Mouse (Mus musculus): ENCODE measurements at regions not wholly inside any gene's neighbourhood (a gene's known extent, or its start where the extent isn't known, plus 50 kb on each side); places are given as distances from the start of the nearest gene placed in this dataset.
"Not testable (repeated sequence)": the region's sequence is repeated elsewhere in the genome, so short reads cannot be mapped to it uniquely, and the experiment has no call there.

DNA sequence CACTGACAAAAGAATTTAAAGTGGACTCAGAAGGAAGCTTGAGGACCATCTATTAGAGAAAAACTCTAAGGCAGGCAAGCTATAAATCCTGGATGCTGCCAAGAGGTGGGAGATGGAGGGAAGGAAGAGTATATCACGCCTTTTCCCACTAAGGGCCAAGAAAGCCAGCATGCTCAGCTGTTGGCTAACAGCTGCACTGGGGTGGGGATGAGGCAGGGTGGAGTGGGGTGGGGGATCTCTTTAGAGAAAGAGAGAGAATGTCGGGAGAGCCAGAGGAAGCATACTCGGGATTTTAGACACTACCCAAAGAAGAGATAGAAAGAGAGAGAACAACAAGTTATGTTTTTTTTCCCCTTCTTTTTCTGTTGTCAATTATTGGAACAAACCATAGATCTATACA is 115.2 kb upstream of the Shb start:
- DNase-seq (ENCODE audit: low read depth), result no peak

DNA sequence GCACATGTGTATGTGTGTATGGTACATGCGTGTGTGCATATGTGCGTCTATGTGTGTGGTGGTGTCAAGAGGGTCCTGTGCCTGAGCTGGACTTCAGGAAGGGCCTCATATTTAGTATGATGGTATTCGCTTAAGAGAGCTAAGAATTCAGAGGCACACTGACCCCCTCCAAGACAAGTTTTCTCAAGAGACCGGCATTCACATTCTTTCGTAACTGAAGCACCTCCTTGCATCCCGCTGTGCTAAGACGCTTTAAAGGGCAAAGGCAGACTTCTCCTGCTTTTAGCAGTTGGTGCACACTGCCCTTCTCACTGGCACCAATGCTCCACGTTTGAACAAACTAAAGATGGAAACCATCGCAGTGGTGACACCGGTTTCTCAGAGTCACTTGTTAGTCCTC is 110.3 kb upstream of the Shb start:
- DNase-seq (ENCODE audit: low read depth), result no peak

DNA sequence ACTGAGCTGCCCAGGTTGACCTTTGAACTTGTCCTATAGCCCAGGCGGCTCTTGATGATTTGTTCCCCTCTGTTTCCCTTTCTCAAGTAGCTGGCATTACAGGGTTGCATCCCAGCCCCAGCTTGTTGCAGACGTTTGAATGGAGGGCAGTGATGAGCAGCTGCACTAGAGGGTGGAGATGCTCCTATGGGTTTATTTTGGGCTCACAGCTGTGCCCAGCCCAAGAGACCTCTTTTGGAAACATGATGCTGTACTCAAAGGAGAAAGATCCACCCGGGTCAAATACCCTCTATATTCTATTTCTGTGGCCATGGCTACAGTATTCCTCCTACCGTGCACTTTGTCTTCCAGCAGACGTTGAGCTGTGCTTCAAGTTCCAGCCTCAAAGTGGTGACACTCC is 109.0 kb upstream of the Shb start:
- no peak for DNase-seq (ENCODE audit: low read depth)

DNA sequence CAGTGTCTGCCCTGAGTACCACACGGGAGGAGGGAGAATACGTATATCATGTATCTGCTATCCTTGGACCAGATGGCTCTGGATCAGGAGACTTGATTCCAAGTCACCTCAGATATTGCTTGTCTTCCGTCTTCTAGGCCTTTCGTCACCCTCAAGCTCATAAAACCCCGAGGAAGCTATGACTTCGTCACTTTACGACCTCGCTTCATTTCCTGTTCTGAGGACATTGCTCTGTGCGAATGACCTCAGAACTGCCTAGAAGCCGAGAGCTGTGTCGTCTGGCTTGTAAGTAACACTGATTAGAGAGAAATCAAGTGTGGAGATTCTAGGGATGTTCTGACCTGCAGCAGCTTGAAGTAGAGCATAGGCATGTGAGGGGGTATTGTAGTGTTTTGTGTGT is 108.4 kb upstream of the Shb start:
- no peak for DNase-seq (ENCODE audit: low read depth)

DNA sequence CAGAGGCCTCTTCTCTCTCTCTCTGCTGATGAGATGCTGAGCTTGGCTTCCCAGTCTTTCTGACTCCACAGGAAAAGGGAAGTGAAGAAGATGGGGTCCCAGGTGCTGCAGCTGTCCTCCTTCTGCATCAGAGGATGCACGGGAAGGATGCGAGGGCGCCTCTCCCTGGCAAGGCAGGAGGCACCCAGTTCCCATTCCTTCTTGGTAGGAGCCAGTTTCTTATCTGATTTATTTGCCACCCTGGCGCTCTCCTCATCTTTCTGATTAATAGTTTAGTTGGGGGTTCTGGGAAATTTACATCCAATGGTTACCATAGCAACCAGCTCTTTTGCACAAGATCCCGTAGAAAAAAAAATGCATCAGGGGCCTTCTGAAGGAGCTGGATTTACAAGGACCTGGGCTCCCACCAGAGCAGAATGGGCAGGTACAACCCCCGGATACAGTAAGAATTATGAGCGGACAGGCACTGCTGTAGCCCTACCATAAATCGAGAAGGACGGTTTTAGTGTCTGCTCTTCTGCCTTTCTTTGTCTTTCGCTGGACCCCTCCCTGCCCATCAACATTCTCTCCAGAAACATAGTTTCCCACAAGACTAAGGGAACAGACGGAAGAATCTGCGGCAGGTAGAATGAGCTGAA is 107.2 kb upstream of the Shb start:
- no peak for DNase-seq (ENCODE audit: low read depth)

DNA sequence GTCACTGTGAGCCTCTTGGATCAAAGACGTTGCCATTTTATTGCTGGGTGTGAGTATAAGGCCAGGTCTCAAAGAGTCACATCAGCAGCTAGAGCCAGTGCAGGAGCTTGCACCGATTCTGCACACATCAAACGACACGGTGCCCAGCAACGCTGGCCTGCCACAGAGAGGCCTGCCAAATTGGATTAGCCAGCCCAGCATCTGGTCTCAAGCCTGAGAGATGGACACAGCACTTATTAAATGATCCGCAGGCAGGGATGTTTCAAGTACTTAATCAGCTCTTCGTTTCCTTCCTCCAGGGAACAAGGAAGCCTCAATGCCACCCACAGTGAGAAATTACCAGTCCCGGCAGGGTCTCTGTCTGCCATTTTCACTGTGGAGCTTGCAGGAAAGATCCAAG is 106.1 kb upstream of the Shb start:
- no peak for DNase-seq (ENCODE audit: low read depth)

DNA sequence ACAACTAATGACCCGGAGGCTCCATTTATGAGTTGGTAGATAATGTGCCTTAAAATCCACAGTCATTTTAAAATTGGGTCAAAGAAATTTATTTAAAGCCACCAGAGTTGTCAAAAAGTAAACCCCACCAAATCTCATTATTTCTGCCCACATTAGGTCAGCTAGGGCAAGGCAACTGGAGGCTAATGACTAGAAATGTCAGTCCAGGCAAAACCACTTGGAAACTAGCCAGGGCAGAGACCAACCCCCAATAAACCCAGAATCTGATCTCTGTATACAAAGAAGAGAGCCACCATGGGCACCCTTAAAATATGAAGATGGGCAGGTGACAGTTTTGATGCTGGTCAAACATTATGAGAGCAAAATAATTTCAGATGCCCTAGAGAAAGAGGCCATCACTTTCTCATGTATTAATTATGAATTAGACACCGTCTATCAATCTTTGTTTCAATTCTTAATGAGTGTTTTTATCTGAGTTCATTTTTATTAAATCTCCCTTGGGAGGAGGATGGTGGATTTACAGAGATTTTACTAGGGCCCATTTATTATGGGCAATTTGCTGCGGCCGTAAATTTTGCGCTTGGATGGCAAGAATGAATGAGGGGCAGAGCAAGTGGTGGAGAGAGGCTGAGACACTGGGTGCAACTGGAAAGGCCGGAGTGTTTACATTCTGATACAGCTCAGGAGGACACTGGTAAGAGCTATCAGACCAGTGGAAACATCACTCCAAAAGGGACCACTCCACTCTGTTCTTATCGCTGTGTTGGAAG is 99.2 kb upstream of the Shb start:
- no peak for DNase-seq (ENCODE audit: low read depth)

DNA sequence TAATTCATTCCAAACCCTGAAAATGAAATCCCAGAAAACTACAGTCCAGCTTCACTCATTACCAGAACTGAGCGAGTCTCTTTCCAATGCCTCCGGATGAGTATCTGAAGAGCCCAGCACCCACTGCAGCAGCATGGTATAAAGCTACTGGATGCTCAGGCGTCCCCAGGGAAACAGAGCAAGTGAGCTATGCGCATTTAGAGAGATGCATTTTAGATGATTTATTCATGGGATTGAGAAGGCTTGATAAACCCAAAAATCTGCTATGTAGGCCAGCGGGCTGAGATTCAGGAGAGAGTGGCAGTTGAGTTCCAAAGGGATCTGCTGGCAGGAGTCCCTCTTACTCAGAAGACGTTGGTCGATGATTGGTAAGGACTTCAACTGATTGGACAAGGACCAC is 93.4 kb upstream of the Shb start:
- no peak for DNase-seq (ENCODE audit: low read depth)

DNA sequence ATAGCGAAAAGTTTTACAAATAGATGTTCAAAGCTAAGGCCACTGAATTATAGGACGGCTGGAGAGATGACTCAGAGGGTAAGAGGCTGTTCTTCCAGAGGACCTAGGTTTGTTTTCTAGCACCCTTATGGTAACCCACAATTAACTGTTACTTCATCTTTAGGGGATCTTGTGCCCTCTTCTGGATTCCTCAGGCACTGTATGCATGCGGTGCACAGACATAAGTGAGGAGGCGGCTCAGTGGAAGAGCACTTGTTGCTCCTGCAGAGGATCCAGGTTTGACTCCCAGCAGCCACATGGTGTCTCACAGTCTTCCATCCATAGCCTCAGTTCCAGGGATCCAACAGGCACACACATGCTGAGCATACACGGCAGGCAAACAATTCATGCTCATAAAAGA is 89.7 kb upstream of the Shb start:
- no peak for DNase-seq (ENCODE audit: low read depth)

DNA sequence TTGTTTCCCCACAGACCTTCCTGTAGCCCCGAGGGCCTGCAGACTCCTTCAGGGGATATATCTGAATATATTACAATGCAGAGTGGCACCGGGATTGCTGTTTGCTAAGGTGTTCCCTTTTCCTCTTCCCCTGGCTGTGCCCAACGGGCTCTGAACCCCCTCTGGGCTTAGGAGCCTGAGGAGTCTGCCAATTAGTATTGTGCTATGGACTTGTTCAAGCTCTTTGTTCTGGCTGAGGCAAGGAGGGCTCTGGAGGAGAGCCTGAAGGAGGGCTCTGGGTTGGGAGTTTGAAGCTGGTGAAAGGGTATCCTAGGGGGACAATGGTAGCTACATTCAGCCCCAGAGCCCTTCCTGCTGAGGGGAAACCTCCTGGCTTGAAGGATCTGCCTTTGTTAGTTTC is 84.9 kb upstream of the Shb start:
- no peak for DNase-seq (ENCODE audit: low read depth)

DNA sequence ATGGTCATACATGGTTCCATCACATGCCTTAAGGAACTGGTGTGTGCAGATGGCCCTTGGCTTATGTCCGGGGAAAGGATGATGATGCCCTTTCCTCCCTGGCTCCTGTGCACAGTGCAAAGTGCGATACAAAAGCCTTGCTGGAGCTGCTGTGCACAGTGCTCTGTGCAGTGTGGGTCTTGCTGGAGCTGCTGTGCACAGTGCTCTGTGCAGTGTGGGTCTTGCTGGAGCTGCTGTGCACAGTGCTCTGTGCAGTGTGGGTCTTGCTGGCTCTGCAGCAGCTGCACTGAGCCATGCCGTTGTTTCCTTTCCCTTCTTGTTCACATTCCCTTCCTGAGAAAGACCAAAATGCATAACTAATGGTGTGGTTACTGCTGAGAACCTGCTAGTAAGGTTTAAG is 81.2 kb upstream of the Shb start:
- not testable (repeated sequence) for DNase-seq (ENCODE audit: low read depth)

DNA sequence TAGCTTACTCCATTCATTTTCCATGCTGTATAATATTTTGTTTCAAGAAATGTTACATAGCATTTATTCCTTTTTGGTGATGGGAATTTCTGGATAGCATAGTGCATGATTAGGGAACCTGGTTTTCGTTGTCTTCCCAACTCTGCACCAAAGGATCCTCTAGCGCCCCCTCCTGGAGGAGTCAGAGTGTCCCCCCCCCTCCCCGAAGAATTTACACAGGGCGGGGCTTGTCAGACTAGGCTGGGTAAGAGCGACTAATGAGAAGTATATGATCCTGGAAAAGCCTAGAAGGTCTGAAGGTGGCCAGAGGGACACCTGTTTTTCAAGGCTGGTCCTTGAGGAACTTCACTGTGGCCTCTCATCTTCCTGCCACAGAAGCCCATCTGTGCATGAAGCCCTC is 79.9 kb upstream of the Shb start:
- DNase-seq (ENCODE audit: low read depth), result no peak

DNA sequence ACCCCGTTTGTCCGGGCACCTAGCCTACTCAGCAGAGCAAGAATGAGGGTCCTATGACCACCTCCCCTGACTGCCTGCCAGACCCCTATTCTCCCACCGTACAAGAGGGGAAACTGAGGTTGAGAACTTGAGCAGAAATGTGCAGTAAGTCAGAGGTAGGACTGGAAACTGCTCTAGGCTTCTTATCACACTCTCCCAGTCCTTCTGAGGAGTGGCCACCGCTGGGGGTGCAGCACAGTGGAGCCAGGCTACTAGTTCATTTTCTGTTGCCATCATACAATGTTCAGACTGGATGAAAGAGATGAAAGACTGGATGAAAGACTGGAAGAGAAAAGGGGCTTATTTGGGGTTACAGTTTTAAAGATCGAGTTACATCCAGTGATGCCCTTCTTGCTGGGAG is 78.7 kb upstream of the Shb start:
- DNase-seq (ENCODE audit: low read depth), result no peak

DNA sequence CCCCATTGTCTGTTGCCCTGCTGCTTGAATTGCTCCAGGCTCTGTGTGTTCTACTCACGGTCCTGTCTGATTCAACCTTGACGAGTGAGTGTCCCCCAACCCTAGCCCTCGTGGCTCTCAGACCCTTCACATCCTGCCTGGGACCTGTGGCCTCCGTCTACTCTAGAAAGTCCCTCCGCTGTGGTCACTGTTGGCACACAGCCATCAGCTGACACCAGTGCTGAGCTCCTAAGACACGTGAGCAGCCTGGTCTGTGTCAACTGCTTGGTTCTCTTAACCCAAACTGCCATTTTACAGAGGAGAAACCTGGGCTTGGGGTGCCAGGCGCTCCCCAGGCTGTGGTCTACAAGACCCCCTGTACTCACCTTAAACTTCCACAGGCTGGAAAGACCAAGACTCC is 74.3 kb upstream of the Shb start:
- no peak for DNase-seq (ENCODE audit: low read depth)

DNA sequence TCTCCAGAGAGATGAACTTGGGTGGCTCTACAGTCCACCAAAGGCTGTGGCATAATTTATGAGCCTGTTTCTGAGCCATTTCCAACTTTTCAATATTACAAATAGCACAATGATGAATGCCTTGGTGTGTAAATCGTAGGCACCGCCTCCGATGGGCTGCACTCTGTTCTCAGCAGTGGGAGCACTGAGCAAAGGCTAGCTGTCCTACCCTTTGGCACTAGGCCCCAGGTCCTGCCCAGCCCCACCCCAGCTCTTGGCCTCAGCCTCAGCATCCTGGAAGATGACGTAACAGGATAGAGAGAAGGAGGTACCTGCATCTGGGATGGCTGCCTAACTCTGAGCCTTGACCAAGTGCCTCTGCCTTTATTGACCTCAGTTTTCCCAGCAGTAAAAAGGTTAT is 73.4 kb upstream of the Shb start:
- DNase-seq (ENCODE audit: low read depth), result no peak

DNA sequence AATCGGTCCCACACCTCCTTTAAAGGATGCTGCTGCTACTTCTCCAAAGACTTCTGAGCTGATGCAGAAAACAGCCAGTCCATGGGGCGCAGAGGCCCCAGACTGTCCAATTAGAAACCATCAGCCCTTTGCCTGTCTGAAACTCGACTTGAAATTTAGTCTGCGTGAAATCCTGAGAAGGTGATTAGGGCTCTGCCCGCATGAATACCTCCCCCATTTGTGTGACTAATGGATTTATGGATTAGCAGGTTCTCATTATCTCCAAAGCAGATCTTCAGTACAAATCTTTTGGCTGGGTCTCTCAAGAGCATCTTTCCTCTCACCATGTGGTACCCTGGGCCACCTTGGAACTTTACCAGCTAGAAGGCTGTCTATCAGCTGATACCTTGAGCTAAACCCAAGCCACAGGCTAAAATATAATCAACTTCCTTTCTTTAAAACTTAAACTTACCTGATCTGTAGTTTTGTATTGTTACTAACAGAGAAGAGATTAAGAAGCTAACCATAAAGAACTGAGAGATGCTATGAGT is 72.1 kb upstream of the Shb start:
- DNase-seq (ENCODE audit: low read depth), result no peak

DNA sequence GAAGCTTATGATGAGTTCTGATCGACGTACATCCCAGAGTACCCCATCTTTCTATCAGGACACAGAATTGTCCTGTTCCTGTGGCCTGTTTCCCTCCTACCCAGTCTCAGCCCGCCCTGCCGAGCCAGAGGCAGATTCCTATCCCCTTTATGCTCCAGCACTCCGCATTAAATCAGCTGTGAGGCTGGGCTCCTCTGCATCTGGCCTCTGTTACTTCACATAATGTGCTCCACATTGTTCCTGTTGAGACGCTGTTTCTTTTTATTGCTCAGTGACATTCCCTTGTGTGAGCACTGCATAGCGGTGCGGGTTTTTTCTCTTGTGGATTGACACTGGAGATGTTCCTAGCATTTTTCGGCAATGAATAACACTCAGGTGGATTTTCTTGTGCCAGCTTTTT is 68.2 kb upstream of the Shb start:
- no peak for DNase-seq (ENCODE audit: low read depth)

DNA sequence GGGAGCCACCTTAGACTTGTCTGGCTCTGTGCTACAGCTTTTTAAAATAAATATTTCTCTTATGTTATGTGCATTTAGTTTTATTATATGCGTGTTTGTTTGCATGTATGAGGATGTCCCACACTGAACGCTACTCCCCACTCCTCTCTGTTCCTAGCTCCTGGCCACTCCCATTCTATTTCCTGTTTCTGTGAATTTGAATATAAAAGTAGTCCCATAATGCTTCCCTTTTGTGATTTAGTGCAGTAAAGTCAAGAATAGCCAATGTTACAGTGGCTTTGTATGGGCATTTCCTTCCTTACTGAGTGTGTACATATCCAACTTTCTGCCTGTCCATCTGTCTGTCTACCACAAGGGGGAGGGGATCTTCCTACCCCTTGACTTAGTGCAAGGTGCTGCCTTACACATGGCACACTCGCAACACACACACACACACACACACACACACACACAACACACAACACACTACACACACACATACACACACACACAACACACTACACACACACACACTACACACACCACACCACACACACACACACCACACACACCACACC is 61.2 kb upstream of the Shb start:
- DNase-seq (ENCODE audit: low read depth), result no peak

DNA sequence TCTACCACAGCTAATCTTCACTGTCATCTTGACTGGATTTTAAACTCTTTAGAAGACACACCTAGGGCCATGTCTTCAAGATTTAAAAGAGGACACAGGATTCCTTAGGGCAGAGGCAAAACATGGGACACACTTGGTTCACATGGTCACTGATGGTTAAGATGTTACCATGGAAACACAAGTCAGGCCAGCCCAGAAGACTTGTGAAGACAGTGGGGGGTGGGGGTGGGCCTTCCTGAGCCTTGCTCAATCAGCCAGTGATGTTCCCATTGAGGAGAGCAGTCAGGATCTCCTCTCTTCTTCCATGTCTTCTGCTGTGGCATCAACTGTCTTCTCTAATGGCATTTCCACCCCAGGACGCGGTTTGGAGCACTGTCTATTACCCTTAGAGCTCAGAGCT is 60.5 kb upstream of the Shb start:
- DNase-seq (ENCODE audit: low read depth), result no peak

DNA sequence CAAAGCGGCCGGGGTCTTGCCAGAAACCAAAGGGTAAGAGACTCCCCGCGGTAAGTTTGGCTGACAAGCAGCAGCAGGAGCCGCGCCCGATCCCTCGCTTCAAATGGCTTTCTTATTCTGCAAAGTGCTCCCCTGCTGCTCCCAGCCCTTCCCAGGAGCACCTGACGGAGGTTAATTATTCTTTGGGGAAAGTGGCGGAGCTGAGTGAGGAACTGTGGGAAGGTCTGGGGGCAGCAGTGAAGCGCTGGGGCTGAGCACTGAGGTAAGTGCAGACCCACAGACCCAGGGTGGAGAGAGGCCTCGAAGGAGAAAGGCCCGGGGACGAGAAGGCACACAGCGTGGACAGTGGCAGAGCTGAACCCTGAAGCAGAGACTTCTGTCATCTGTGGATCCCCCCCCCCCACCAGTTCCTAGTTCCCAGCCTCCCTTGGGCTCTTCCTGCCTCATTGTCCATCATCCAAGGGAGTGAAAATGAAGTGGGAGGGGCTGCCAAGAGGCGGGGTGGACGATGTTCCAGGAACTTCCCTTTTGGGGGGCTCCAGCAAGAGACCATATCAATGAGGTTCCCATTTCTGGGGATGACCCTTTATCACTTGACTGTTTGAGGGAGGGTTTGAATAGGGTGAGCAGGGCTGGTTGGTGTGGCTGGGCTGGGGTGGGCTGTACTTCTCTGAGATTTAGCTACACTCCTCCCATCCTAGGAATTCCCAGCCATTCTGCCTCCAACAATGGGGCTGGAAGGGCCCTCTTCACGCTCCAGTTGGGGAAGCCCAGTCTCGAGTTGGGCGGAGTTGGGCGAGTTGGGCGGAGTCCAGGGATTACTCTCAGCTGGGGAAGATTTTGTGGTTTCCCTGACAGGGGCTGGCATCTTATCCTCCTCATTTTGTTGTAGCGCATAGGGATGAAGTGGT is 59.4 kb upstream of the Shb start:
- DNase-seq (ENCODE audit: low read depth), result no peak

DNA sequence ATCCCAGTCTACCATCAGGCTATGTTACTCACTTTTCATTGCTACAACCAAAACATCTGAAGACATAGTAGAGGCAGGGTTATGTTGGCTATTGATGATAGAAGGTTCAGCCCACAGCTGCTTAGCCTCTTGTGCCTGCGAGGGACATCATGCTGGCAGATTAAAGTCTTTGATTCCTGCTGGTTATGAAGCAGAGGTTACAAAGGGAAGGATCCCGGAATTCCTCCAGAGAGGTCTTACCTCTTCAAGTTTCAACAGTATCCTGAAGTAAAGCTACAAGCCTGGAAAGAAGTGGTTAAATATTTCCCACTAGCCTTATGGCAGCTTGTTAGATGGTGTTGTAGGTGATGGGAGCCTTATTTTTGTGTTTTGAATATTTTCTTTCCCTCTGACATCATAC is 58.6 kb upstream of the Shb start:
- no peak for DNase-seq (ENCODE audit: low read depth)

DNA sequence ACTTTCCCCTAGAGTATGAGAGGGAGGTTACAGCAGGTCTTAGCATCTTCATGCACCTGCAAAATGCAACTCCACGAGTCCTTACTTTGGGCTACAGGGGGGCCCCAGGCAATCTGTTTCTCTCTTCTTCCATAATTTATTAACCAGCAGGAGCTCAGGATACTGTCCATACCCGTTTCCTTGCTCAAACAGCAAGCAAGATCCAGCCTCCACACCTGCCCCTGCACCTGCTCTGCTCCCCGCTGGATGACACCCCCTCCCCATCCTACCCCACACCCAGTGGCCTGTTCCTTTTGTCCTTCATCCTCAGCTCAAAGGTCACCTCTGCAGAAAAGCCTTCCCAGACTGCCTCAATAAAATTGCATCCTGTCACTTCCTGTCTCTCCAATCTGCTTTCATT is 56.1 kb upstream of the Shb start:
- DNase-seq (ENCODE audit: low read depth), result no peak

Data from gonadal fat pad, adult 2 months (tissue).